23 mouse cellular contexts compared by ENCODE assay signal in the genomic region with DNA sequence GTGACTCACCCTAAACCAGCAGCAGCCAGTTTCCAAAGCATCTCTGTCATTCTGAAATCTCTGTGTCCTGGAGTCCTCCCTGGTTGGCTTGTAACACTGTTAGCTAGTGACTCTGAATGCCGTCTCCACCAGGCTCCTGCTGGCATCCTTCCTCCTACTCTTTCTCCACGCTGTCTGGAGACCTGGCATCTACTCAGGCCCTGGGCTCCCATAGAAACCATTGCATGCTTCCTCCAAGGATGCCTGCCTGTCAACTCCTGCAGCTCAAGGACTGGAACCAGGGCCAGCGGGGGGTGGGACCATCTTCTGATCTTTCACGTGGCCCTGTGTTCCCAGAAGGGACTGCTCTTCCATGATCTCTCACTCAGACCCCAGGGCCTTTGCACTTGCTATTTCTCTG.
DNase-seq lines count a peak whose midpoint lies in the region; ATAC-seq and TF ChIP-seq lines count a peak whose summit lies in the region.
"Had no signal": no experiment of that assay in that cellular context is flagged by ENCODE, and none has a peak within 500 bp of the region (broad histone marks: within the 10 kb centered on the region; RNA-seq: fewer than 3 reads in every experiment).

No protein-coding gene starts in this region.

- H3K27ac ChIP-seq in hindbrain, postnatal 0 days = no peak overlapping the region
- no peak overlapping the region for H3K27ac ChIP-seq in hindbrain, embryonic 13.5 days
- no peak overlapping the region for H3K27ac ChIP-seq in forebrain, embryonic 11.5 days (ENCODE audit: low read depth, low read length)
- H3K27ac ChIP-seq: embryonic facial prominence, embryonic 15.5 days; forebrain, embryonic 13.5 days; hindbrain, embryonic 12.5 days; intestine, embryonic 15.5 days; limb, embryonic 10.5 days; midbrain, embryonic 12.5 days had no signal

- H3K4me3 ChIP-seq in hindbrain, postnatal 0 days (ENCODE audit: low read length) = no peak overlapping the region
- H3K4me3 ChIP-seq in hindbrain, embryonic 13.5 days = no peak overlapping the region
- H3K4me3 ChIP-seq in forebrain, embryonic 11.5 days (ENCODE audit: low read depth, low read length) = no peak overlapping the region
- H3K4me3 ChIP-seq: embryonic facial prominence, embryonic 15.5 days; forebrain, embryonic 13.5 days; hindbrain, embryonic 12.5 days; intestine, embryonic 15.5 days; limb, embryonic 10.5 days; midbrain, embryonic 12.5 days had no signal

- no peaks in the 10 kb centered on the region for H3K4me1 ChIP-seq in hindbrain, postnatal 0 days (ENCODE audit: insufficient read depth, low read length)
- H3K4me1 ChIP-seq in hindbrain, embryonic 13.5 days (replicated peaks) = no peaks in the 10 kb centered on the region
- no peaks in the 10 kb centered on the region for H3K4me1 ChIP-seq in forebrain, embryonic 11.5 days (replicated peaks; ENCODE audit: control insufficient read depth, insufficient read depth, low read length)
- H3K4me1 ChIP-seq: embryonic facial prominence, embryonic 15.5 days; forebrain, embryonic 13.5 days; hindbrain, embryonic 12.5 days; intestine, embryonic 15.5 days; limb, embryonic 10.5 days; midbrain, embryonic 12.5 days had no signal

- 52% methylated on average over 4 of the region's 4 CpGs for WGBS in hindbrain, postnatal 0 days
- 77% methylated on average over 4 of the region's 4 CpGs for WGBS in hindbrain, embryonic 13.5 days
- 80% methylated on average over 4 of the region's 4 CpGs for WGBS in forebrain, embryonic 11.5 days

- no peak overlapping the region for H3K4me2 ChIP-seq in hindbrain, postnatal 0 days (ENCODE audit: low read depth, low read length)
- no peak overlapping the region for H3K4me2 ChIP-seq in hindbrain, embryonic 13.5 days
- no peak overlapping the region for H3K4me2 ChIP-seq in forebrain, embryonic 11.5 days (ENCODE audit: low read depth, low read length, severe bottlenecking)
- H3K4me2 ChIP-seq: embryonic facial prominence, embryonic 15.5 days; forebrain, embryonic 13.5 days; hindbrain, embryonic 12.5 days; intestine, embryonic 15.5 days; liver, embryonic 11.5 days; lung, embryonic 14.5 days; midbrain, embryonic 12.5 days had no signal

- intact Hi-C loops in gastrocnemius, postnatal 36 days (cut with DNase I) = no loop called here

- no peaks in the 10 kb centered on the region for H3K27me3 ChIP-seq in hindbrain, postnatal 0 days (ENCODE audit: insufficient read depth, low read length)
- H3K27me3 ChIP-seq in hindbrain, embryonic 13.5 days = no peaks in the 10 kb centered on the region
- no peaks in the 10 kb centered on the region for H3K27me3 ChIP-seq in forebrain, embryonic 11.5 days (ENCODE audit: control insufficient read depth, insufficient read depth, low read length)
- H3K27me3 ChIP-seq: embryonic facial prominence, embryonic 15.5 days; forebrain, embryonic 13.5 days; hindbrain, embryonic 12.5 days; intestine, embryonic 15.5 days; midbrain, embryonic 12.5 days had no signal

- H3K9me3 ChIP-seq in hindbrain, postnatal 0 days (ENCODE audit: low read length) = peaks cover 1% of the 10 kb centered on the region; the same call in 1 of the 2 replicates
- H3K9me3 ChIP-seq in hindbrain, embryonic 13.5 days = peaks cover 4% of the 10 kb centered on the region; the same call in 1 of the 2 replicates
- H3K9me3 ChIP-seq in forebrain, embryonic 11.5 days (ENCODE audit: control insufficient read depth, low read length) = no peaks in the 10 kb centered on the region
- H3K9me3 ChIP-seq: embryonic facial prominence, embryonic 15.5 days; intestine, embryonic 15.5 days; limb, embryonic 10.5 days; midbrain, embryonic 12.5 days had no signal

- DNase-seq in hindbrain, postnatal 0 days (ENCODE audit: low spot score) = no peak
- peak; percentile 77 to 85 for DNase-seq in right cerebral cortex, postnatal 10 days (ENCODE audit: low spot score in 2 of 2)
- DNase-seq in right cerebral cortex, postnatal 25 days = no peak
- DNase-seq in cerebellum, postnatal 36 days = peak; percentile 44 to 53
- DNase-seq in telencephalon, adult 2 months (ENCODE audit: low read depth, low spot score) = peak; percentile 44
- DNase-seq in forebrain, embryonic 11.5 days (ENCODE audit: low spot score) = no peak
- DNase-seq in gastrocnemius, postnatal 36 days = no peak
- DNase-seq: adrenal gland, postnatal 14 days; B cell, adult 2 months; heart, adult 18-20 months; kidney, postnatal 4 days; lung, embryonic 14.5 days; lung, postnatal 4 days had no signal

- TF ChIP-seq CTCF in hindbrain, postnatal 0 days (IDR thresholded peaks at IDR 0.05; ENCODE audit: low read depth) = no peak

- H3K9ac ChIP-seq in hindbrain, postnatal 0 days (replicated peaks; ENCODE audit: low read length) = no peak overlapping the region
- no peak overlapping the region for H3K9ac ChIP-seq in hindbrain, embryonic 13.5 days
- no peak overlapping the region for H3K9ac ChIP-seq in forebrain, embryonic 11.5 days (ENCODE audit: low read length)
- H3K9ac ChIP-seq: embryonic facial prominence, embryonic 15.5 days; forebrain, embryonic 13.5 days; hindbrain, embryonic 12.5 days; intestine, embryonic 15.5 days; lung, embryonic 14.5 days; midbrain, embryonic 12.5 days had no signal

- ATAC-seq in hindbrain, postnatal 0 days = peak; percentile 16; the same call in 1 of the 2 replicates
- no peak for ATAC-seq in hindbrain, embryonic 13.5 days (ENCODE audit: low FRiP score)
- no peak for ATAC-seq in forebrain, embryonic 11.5 days (replicated peaks; ENCODE audit: low FRiP score)
- ATAC-seq: activated CD4-positive, CD25-positive, alpha-beta regulatory T cell, adult 4 months; forebrain, embryonic 13.5 days; intestine, embryonic 15.5 days; Patski had no signal

- H3K36me3 ChIP-seq in hindbrain, postnatal 0 days (ENCODE audit: insufficient read depth, low read length) = peaks cover 31% of the 10 kb centered on the region; the same call in 1 of the 2 replicates
- H3K36me3 ChIP-seq in hindbrain, embryonic 13.5 days = peaks cover 83% of the 10 kb centered on the region
- no peaks in the 10 kb centered on the region for H3K36me3 ChIP-seq in forebrain, embryonic 11.5 days (ENCODE audit: control insufficient read depth, insufficient read depth, low read length)
- H3K36me3 ChIP-seq: embryonic facial prominence, embryonic 15.5 days; intestine, embryonic 15.5 days; limb, embryonic 10.5 days had no signal

Comparison
In these comparisons a context has a peak if more than half of its experiments do, and no peak if none do; other contexts are left out.
1. DNase-seq: peak in right cerebral cortex, postnatal 10 days (2 of 2), cerebellum, postnatal 36 days (2 of 2) and telencephalon, adult 2 months (single experiment); none in hindbrain, postnatal 0 days (single experiment), right cerebral cortex, postnatal 25 days (single experiment), forebrain, embryonic 11.5 days (single experiment) and gastrocnemius, postnatal 36 days (0 of 2).